Mouse (Mus musculus) MEL (cell line): ENCODE results near the gene Ccnj. TPM values are rescaled to one million over a fixed set of nuclear protein-coding genes. Genes with fewer than 3 reads are reported as not detected.

Experiments
- DNase-seq: peaks from one replicate; pipeline ENCODE4 v3.0.0; 2011; ENCODE audit warnings: low read depth, low spot score
- H3K27ac ChIP-seq: 2 replicates; pipeline ENCODE4 v1.5.1; 2012; ENCODE audit warnings: low read depth, mild to moderate bottlenecking, control low read depth, low read length, moderate library complexity; ENCODE audit not compliant: control insufficient read depth
- H3K27me3 ChIP-seq, 2 experiments: fragments of 150-350 bp in 1 of 2; sonication (generic) in 1 of 2; 2 replicates each; pipeline ENCODE4 v1.6.1; 2012; ENCODE audit warnings: low read length in 2 of 2, mild to moderate bottlenecking in 2 of 2, improper control_type of control experiment in 1 of 2, moderate library complexity in 1 of 2; ENCODE audit not compliant: insufficient read depth in 2 of 2, control insufficient read depth in 1 of 2
- H3K36me3 ChIP-seq, 2 experiments: 2 replicates each; pipeline ENCODE4 v1.6.1; 2012 to 2014; ENCODE audit warnings: low read length in 2 of 2, improper control_type of control experiment in 1 of 2, inconsistent platforms in 1 of 2, mild to moderate bottlenecking in 1 of 2; ENCODE audit not compliant: insufficient read depth in 2 of 2, control insufficient read depth in 1 of 2
- H3K4me1 ChIP-seq, 2 experiments: fragments of 150-350 bp in 1 of 2; sonication (generic) in 1 of 2; 2 replicates each; pipeline ENCODE4 v1.6.1; 2012; ENCODE audit warnings: low read length in 2 of 2, improper control_type of control experiment in 1 of 2, mild to moderate bottlenecking in 1 of 2; ENCODE audit not compliant: insufficient read depth in 2 of 2, control insufficient read depth in 1 of 2
- H3K4me3 ChIP-seq, 2 experiments: fragments of 150-350 bp in 1 of 2; sonication (generic) in 1 of 2; 2 replicates each; pipeline ENCODE4 v1.5.1; 2012; ENCODE audit warnings: low read depth in 2 of 2, low read length in 2 of 2, mild to moderate bottlenecking in 2 of 2, moderate library complexity in 2 of 2, control low read depth in 1 of 2, improper control_type of control experiment in 1 of 2; ENCODE audit not compliant: control insufficient read depth in 1 of 2, insufficient read depth in 1 of 2
- H3K79me2 ChIP-seq: 2 replicates; pipeline ENCODE4 v1.6.1; 2012; ENCODE audit warnings: mild to moderate bottlenecking, low read length, moderate library complexity; ENCODE audit not compliant: control insufficient read depth, poor library complexity, insufficient read depth
- H3K9ac ChIP-seq: 2 replicates; pipeline ENCODE4 v1.6.1; 2012; ENCODE audit warnings: low read depth, mild to moderate bottlenecking, control low read depth, low read length, moderate library complexity; ENCODE audit not compliant: control insufficient read depth, poor library complexity, severe bottlenecking
- H3K9me3 ChIP-seq: fragments of 150-350 bp; sonication (generic); replicated peaks from 2 replicates; pipeline ENCODE4 v1.6.1; 2012; ENCODE audit warnings: mild to moderate bottlenecking, low read length, improper control_type of control experiment, moderate library complexity; ENCODE audit not compliant: insufficient read depth
- CHD2 ChIP-seq: IDR thresholded peaks from 2 replicates; pipeline ENCODE4 v1.6.1; 2011; ENCODE audit warnings: low read length, improper control_type of control experiment
- CTCF ChIP-seq, 3 experiments: IDR thresholded peaks in 2 of 3; conservative IDR thresholded peaks in 1 of 3; 2 replicates each; pipeline ENCODE4 v1.5.1; 2011 to 2012; ENCODE audit warnings: low read length in 3 of 3, low read depth in 2 of 3, mild to moderate bottlenecking in 2 of 3, improper control_type of control experiment in 1 of 3, inconsistent platforms in 1 of 3, mixed read lengths in 1 of 3, moderate library complexity in 1 of 3; ENCODE audit not compliant: control insufficient read depth in 1 of 3, insufficient read depth in 1 of 3, poor library complexity in 1 of 3, severe bottlenecking in 1 of 3
- ELF1 ChIP-seq: IDR thresholded peaks from 2 replicates; pipeline ENCODE4 v1.6.1; 2014; ENCODE audit warnings: low read depth, mild to moderate bottlenecking, inconsistent platforms, low read length, improper control_type of control experiment, moderate library complexity
- ETS1 ChIP-seq: IDR thresholded peaks from 2 replicates; pipeline ENCODE4 v1.6.1; 2012; ENCODE audit warnings: low read depth, mild to moderate bottlenecking, inconsistent platforms, low read length, improper control_type of control experiment, moderate library complexity
- HCFC1 ChIP-seq: IDR thresholded peaks from 2 replicates; pipeline ENCODE4 v1.6.1; 2012; ENCODE audit warnings: low read depth, mild to moderate bottlenecking, inconsistent platforms, low read length, improper control_type of control experiment, moderate library complexity
- MAX ChIP-seq: IDR thresholded peaks from 2 replicates; pipeline ENCODE4 v1.6.1; 2011; ENCODE audit warnings: low read length, improper control_type of control experiment
- MAZ ChIP-seq: IDR thresholded peaks from 2 replicates; pipeline ENCODE4 v1.6.1; 2012; ENCODE audit warnings: low read depth, mild to moderate bottlenecking, inconsistent platforms, low read length, improper control_type of control experiment
- MXI1 ChIP-seq: IDR thresholded peaks from 2 replicates; pipeline ENCODE4 v1.6.1; 2011; ENCODE audit warnings: mild to moderate bottlenecking, low read depth, low read length, improper control_type of control experiment
- MYC ChIP-seq: IDR thresholded peaks from 2 replicates; pipeline ENCODE4 v1.6.1; 2011; ENCODE audit warnings: low read depth, mild to moderate bottlenecking, low read length, improper control_type of control experiment, moderate library complexity
- NELFE ChIP-seq: IDR thresholded peaks from 2 replicates; pipeline ENCODE4 v1.6.1; 2011; ENCODE audit warnings: low read depth, low read length, improper control_type of control experiment
- NRF1 ChIP-seq: IDR thresholded peaks from 2 replicates; pipeline ENCODE4 v1.6.1; 2014; ENCODE audit warnings: low read depth, mild to moderate bottlenecking, inconsistent platforms, low read length, improper control_type of control experiment, moderate library complexity; ENCODE audit not compliant: poor library complexity, insufficient read depth, severe bottlenecking
- POLR2A ChIP-seq, 2 experiments: IDR thresholded peaks; 2 replicates each; pipeline ENCODE4 v1.6.1; 2011 to 2012; ENCODE audit warnings: low read length in 2 of 2, mild to moderate bottlenecking in 2 of 2, control low read depth in 1 of 2, improper control_type of control experiment in 1 of 2, low read depth in 1 of 2, moderate library complexity in 1 of 2; ENCODE audit not compliant: control insufficient read depth in 1 of 2, insufficient read depth in 1 of 2, poor library complexity in 1 of 2
- POLR2AphosphoS2 ChIP-seq: IDR thresholded peaks from 2 replicates; pipeline ENCODE4 v1.6.1; 2011; ENCODE audit warnings: low read length, improper control_type of control experiment
- RAD21 ChIP-seq: IDR thresholded peaks from 2 replicates; pipeline ENCODE4 v1.6.1; 2011; ENCODE audit warnings: mild to moderate bottlenecking, low read depth, low read length, improper control_type of control experiment
- SIN3A ChIP-seq: IDR thresholded peaks from 2 replicates; pipeline ENCODE4 v1.6.1; 2012; ENCODE audit warnings: low read length, improper control_type of control experiment, inconsistent platforms
- TBP ChIP-seq: IDR thresholded peaks from 2 replicates; pipeline ENCODE4 v1.8.0; 2011; ENCODE audit warnings: low read depth, low read length, improper control_type of control experiment
- TCF12 ChIP-seq: IDR thresholded peaks from 2 replicates; pipeline ENCODE4 v1.6.1; 2014; ENCODE audit warnings: low read depth, mild to moderate bottlenecking, inconsistent platforms, low read length, improper control_type of control experiment, moderate library complexity
- UBTF ChIP-seq: IDR thresholded peaks from 2 replicates; pipeline ENCODE4 v1.6.1; 2012; ENCODE audit warnings: low read depth, mild to moderate bottlenecking, inconsistent platforms, low read length, improper control_type of control experiment, moderate library complexity, borderline replicate concordance; ENCODE audit not compliant: insufficient read depth
- USF1 ChIP-seq: IDR thresholded peaks from 2 replicates; pipeline ENCODE4 v1.6.1; 2014; ENCODE audit warnings: low read depth, mild to moderate bottlenecking, inconsistent platforms, low read length, improper control_type of control experiment, moderate library complexity
- ZKSCAN1 ChIP-seq: IDR thresholded peaks from 2 replicates; pipeline ENCODE4 v1.6.1; 2012; ENCODE audit warnings: low read depth, mild to moderate bottlenecking, inconsistent platforms, low read length, improper control_type of control experiment, moderate library complexity
- ZMIZ1 ChIP-seq: IDR thresholded peaks from 2 replicates; pipeline ENCODE4 v1.6.1; 2012; ENCODE audit warnings: low read depth, mild to moderate bottlenecking, inconsistent platforms, low read length, improper control_type of control experiment, moderate library complexity
- polyA plus RNA-seq, 2 experiments: library from polyadenylated mRNA; stranded (reverse) in 1 of 2; unstranded in 1 of 2; fragments of >175 nt in 1 of 2; fragments of >200 nt in 1 of 2; gene quantifications; 2 replicates each; pipeline versions ENCODE4 v1.2.1 to v1.2.4; 2012; ENCODE audit warnings: low replicate concordance in 2 of 2, low read depth in 1 of 2; ENCODE audit not compliant: insufficient read length in 2 of 2, insufficient read depth in 1 of 2, missing spikeins in 1 of 2
- total RNA-seq: library from RNA; depleted of rRNA; stranded (reverse); fragments of 300-350 nt; gene quantifications from 2 replicates; pipeline ENCODE4 v1.2.3, GENCODE M21; 2012; rRNA removed

Gene Ccnj
- total RNA-seq = 7.1 and 8.5 TPM in 2 replicates
- polyA plus RNA-seq = 10 to 100 TPM in 1 of 2 experiments, not detected in 1; 10.7 TPM

DNA sequence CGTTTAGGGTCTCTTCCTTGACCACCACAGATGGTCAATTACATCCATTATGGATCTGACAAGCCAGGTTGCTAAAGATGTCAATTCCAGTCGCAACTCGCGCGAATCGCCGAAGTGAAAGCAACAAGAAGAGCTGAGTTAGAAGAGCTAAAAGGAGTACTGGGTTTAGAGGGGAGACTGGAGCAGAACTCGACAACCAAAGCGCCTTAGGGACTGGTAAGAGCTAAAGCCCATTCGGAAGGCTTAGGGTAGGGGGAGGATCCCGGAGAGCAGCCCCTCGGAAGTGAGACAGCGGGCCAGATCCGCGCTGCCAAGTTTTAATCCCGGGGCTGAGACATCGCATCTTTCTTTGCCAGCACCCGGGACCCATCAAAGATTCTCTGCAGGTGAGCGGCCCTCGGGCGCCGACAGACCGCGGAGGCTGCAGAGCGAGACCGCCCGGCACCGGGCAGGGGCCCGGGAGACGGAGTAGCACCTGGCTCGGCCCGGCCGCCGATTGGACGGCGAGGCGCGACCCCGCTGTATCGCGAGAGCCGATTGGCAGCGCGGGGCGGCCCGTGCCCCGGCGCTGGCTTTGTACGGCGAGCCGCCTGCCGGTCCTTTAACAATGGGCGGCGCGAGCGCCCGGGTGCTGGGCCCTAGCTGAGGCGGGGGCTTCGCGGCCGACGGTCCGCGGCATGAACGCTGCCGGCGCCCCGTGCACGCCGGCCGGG lies at the start of gene Ccnj:
Gene Ccnj, plus strand, starts transcription at position 577 of the 713 bp plus-strand sequence.
- Histone ChIP-seq H3K36me3 (peaks cover 0 to 14% of the 10 kb centered on the region in 2 experiments; a peak in 2 of 4 replicates), H3K27ac (peak within 1 kb of the TSS; percentile 71), H3K27me3 (0 out of 4 replicates have a peak, but pooled peaks cover 0 to 2% of the 10 kb centered on the region in 2 experiments), H3K4me3 (peak within 1 kb of the TSS; percentile 72 to 95), H3K9me3 (no peaks in the 10 kb centered on the region), H3K9ac (peak within 1 kb of the TSS; percentile 91), H3K4me1 (peaks cover 6 to 10% of the 10 kb centered on the region in 2 experiments), H3K79me2 (peaks cover 16% of the 10 kb centered on the region)
- TF ChIP-seq CHD2 (peak; percentile 79), ETS1 (0 out of 2 replicates have a peak, but pooled peaks have one; percentile 2), MXI1 (peak; percentile 69; the same call in 1 of the 2 replicates), ZKSCAN1 (no peak), ZMIZ1 (peak; percentile 68; the same call in 1 of the 2 replicates), POLR2AphosphoS2 (peak; percentile 41; the same call in 1 of the 2 replicates), CTCF (IDR thresholded peaks at IDR 0.05 in 2 of 3, conservative IDR thresholded peaks at IDR 0.05 in 1 of 3; ENCODE audit: control insufficient read depth in 1 of 3, insufficient read depth in 1 of 3, low read depth in 2 of 3, low read length in 3 of 3, poor library complexity in 1 of 3, severe bottlenecking in 1 of 3) (no peak), NRF1 (0 out of 2 replicates have a peak, but pooled peaks have one; percentile 21), USF1 (peak; percentile 57), POLR2A (IDR thresholded peaks at IDR 0.05; ENCODE audit: control insufficient read depth in 1 of 2, insufficient read depth in 1 of 2, low read depth in 1 of 2, low read length in 2 of 2, poor library complexity in 1 of 2) (peak; percentile 77 to 96), ELF1 (0 out of 2 replicates have a peak, but pooled peaks have one; percentile 11), MAZ (no peak), UBTF (0 out of 2 replicates have a peak, but pooled peaks have one; percentile 46), TBP (no peak; the same call in 1 of the 2 replicates), TCF12 (0 out of 2 replicates have a peak, but pooled peaks have one; percentile 24), MAX (peak; percentile 74), SIN3A (peak; percentile 50; the same call in 1 of the 2 replicates), NELFE (peak; percentile 85), HCFC1 (peak; percentile 76), MYC (no peak), RAD21 (no peak)
- peak; percentile 89 for DNase-seq
